Mouse (Mus musculus): ENCODE measurements around the gene Ccl22. TPM values are rescaled to one million over a fixed set of nuclear protein-coding genes. Genes with fewer than 3 reads are reported as not detected.

Ccl22 gene
- total and polyA plus RNA-seq, 2 experiments: 0.28 to 0.32 TPM

GRCm38 (mm10) chr8:94781155-94781837 is 35.9 kb downstream of the Ccl22 start:
- WGBS: 70% methylated on average over 7 of the region's 7 CpGs
- Histone ChIP-seq H3K27me3 (ENCODE audit: control insufficient read depth, insufficient read depth, low read length) (no peaks in the 10 kb centered on the region), H3K4me1 (ENCODE audit: control insufficient read depth, insufficient read depth, low read length) (no peaks in the 10 kb centered on the region; the same call in 1 of the 2 replicates), H3K79me2 (ENCODE audit: control insufficient read depth, insufficient read depth, low read length) (no peaks in the 10 kb centered on the region), H3K27ac (replicated peaks; ENCODE audit: insufficient read depth, low read depth, low read length) (no peak overlapping the region), H3K36me3 (ENCODE audit: control insufficient read depth, insufficient read depth, low read length) (no peaks in the 10 kb centered on the region), H3K9ac (ENCODE audit: low read depth, low read length) (no peak overlapping the region), H3K4me3 (ENCODE audit: insufficient read depth, low read depth, low read length) (no peak overlapping the region)
- TF ChIP-seq POLR2A (IDR thresholded peaks at IDR 0.05; ENCODE audit: extremely low read depth, insufficient read depth, low read length): no peak
- TF ChIP-seq CTCF (IDR thresholded peaks at IDR 0.05; ENCODE audit: low read depth, low read length): no peak
- peak; percentile 34 for DNase-seq (ENCODE audit: extremely low read depth, low read depth, low spot score)

GRCm38 (mm10) chr8:94781838-94782235 is 36.4 kb downstream of the Ccl22 start:
- TF ChIP-seq CTCF (IDR thresholded peaks at IDR 0.05; ENCODE audit: low read depth, low read length) (no peak), POLR2A (IDR thresholded peaks at IDR 0.05; ENCODE audit: extremely low read depth, insufficient read depth, low read length) (no peak)
- H3K9ac ChIP-seq (ENCODE audit: low read depth, low read length): no peak overlapping the region
- no peak for DNase-seq (ENCODE audit: extremely low read depth, low read depth, low spot score)
- no peak overlapping the region for H3K4me3 ChIP-seq (ENCODE audit: insufficient read depth, low read depth, low read length)
- H3K27ac ChIP-seq (replicated peaks; ENCODE audit: insufficient read depth, low read depth, low read length): no peak overlapping the region
- H3K79me2 ChIP-seq (ENCODE audit: control insufficient read depth, insufficient read depth, low read length): no peaks in the 10 kb centered on the region
- H3K27me3 ChIP-seq (ENCODE audit: control insufficient read depth, insufficient read depth, low read length): no peaks in the 10 kb centered on the region
- 41% methylated on average over 11 of the region's 11 CpGs for WGBS
- H3K36me3 ChIP-seq (ENCODE audit: control insufficient read depth, insufficient read depth, low read length): no peaks in the 10 kb centered on the region
- H3K4me1 ChIP-seq (ENCODE audit: control insufficient read depth, insufficient read depth, low read length): no peaks in the 10 kb centered on the region; the same call in 1 of the 2 replicates

- Histone ChIP-seq H3K27me3 (ENCODE audit: control insufficient read depth, insufficient read depth, low read length) (no peaks in the 10 kb centered on the region), H3K4me1 (ENCODE audit: control insufficient read depth, insufficient read depth, low read length) (no peaks in the 10 kb centered on the region; the same call in 1 of the 2 replicates), H3K79me2 (ENCODE audit: control insufficient read depth, insufficient read depth, low read length) (no peaks in the 10 kb centered on the region), H3K27ac (replicated peaks; ENCODE audit: insufficient read depth, low read depth, low read length) (no peak overlapping the region), H3K36me3 (ENCODE audit: control insufficient read depth, insufficient read depth, low read length) (no peaks in the 10 kb centered on the region), H3K4me3 (ENCODE audit: insufficient read depth, low read depth, low read length) (no peak overlapping the region), H3K9ac (ENCODE audit: low read depth, low read length) (no peak overlapping the region)
- 78% methylated on average over 4 of the region's 4 CpGs for WGBS
- no peak for DNase-seq (ENCODE audit: extremely low read depth, low read depth, low spot score)
- no peak for TF ChIP-seq POLR2A (IDR thresholded peaks at IDR 0.05; ENCODE audit: extremely low read depth, insufficient read depth, low read length)
- no peak for TF ChIP-seq CTCF (IDR thresholded peaks at IDR 0.05; ENCODE audit: low read depth, low read length)
Measured at GRCm38 (mm10) chr8:94783890-94784289, 38.5 kb downstream of the Ccl22 start.

GRCm38 (mm10) chr8:94785247-94785985 is 40.0 kb downstream of the Ccl22 start:
- Histone ChIP-seq H3K4me1 (ENCODE audit: control insufficient read depth, insufficient read depth, low read length) (no peaks in the 10 kb centered on the region), H3K36me3 (ENCODE audit: control insufficient read depth, insufficient read depth, low read length) (no peaks in the 10 kb centered on the region), H3K9ac (ENCODE audit: low read depth, low read length) (no peak overlapping the region), H3K4me3 (ENCODE audit: insufficient read depth, low read depth, low read length) (no peak overlapping the region), H3K27me3 (ENCODE audit: control insufficient read depth, insufficient read depth, low read length) (no peaks in the 10 kb centered on the region), H3K79me2 (ENCODE audit: control insufficient read depth, insufficient read depth, low read length) (no peaks in the 10 kb centered on the region), H3K27ac (replicated peaks; ENCODE audit: insufficient read depth, low read depth, low read length) (no peak overlapping the region)
- DNase-seq (ENCODE audit: extremely low read depth, low read depth, low spot score): peak; percentile 61
- TF ChIP-seq CTCF (IDR thresholded peaks at IDR 0.05; ENCODE audit: low read depth, low read length): peak; percentile 74
- TF ChIP-seq POLR2A (IDR thresholded peaks at IDR 0.05; ENCODE audit: extremely low read depth, insufficient read depth, low read length): no peak
- 63% methylated on average over 12 of the region's 12 CpGs for WGBS

GRCm38 (mm10) chr8:94785995-94786595 is 40.7 kb downstream of the Ccl22 start:
- DNase-seq (ENCODE audit: extremely low read depth, low read depth, low spot score): no peak
- Histone ChIP-seq H3K27me3 (ENCODE audit: control insufficient read depth, insufficient read depth, low read length) (no peaks in the 10 kb centered on the region), H3K36me3 (ENCODE audit: control insufficient read depth, insufficient read depth, low read length) (no peaks in the 10 kb centered on the region), H3K4me3 (ENCODE audit: insufficient read depth, low read depth, low read length) (no peak overlapping the region), H3K79me2 (ENCODE audit: control insufficient read depth, insufficient read depth, low read length) (no peaks in the 10 kb centered on the region), H3K27ac (replicated peaks; ENCODE audit: insufficient read depth, low read depth, low read length) (no peak overlapping the region), H3K9ac (ENCODE audit: low read depth, low read length) (no peak overlapping the region), H3K4me1 (ENCODE audit: control insufficient read depth, insufficient read depth, low read length) (no peaks in the 10 kb centered on the region)
- 71% methylated on average over 6 of the region's 6 CpGs for WGBS
- TF ChIP-seq POLR2A (IDR thresholded peaks at IDR 0.05; ENCODE audit: extremely low read depth, insufficient read depth, low read length) (no peak), CTCF (IDR thresholded peaks at IDR 0.05; ENCODE audit: low read depth, low read length) (no peak)

All from liver, adult 2 months (tissue).